In the genomic region with DNA sequence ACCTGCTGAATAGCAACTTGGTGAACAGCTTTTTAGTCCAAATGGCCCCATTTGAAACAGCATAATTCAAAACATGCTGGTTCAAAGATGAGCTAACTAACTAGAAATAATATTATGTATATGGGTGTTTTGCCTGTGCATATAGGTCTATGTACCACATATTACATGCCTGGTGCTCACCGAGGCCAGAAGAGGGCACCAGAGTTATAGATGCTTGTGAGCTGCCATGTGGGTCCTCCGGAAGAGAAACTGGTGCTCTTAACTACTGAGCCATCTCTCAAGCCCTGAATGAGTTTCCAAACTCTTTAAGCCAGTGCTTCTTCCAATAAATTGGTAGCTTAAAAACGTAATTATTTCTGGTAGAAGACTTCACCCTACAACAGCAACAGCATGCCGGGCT, we compare ENCODE assay signal across 8 mouse cellular contexts. TPM values are rescaled to one million over a fixed set of nuclear protein-coding genes. Genes with fewer than 3 reads are reported as not detected.
DNase-seq lines count a peak whose midpoint lies in the region; ATAC-seq and TF ChIP-seq lines count a peak whose summit lies in the region.
"Had no signal": no experiment of that assay in that cellular context is flagged by ENCODE, and none has a peak within 500 bp of the region (broad histone marks: within the 10 kb centered on the region; RNA-seq: fewer than 3 reads in every experiment).

No protein-coding gene starts in this region.

- no peaks in the 10 kb centered on the region for H3K9me3 ChIP-seq in liver, postnatal 0 days (ENCODE audit: low read length)

- TF ChIP-seq EP300 in liver, postnatal 0 days (IDR thresholded peaks at IDR 0.05; ENCODE audit: low read depth), result no peak

- no peaks in the 10 kb centered on the region for H3K4me1 ChIP-seq in liver, postnatal 0 days (ENCODE audit: insufficient read depth)

- no peak for ATAC-seq in liver, postnatal 0 days

- H3K4me2 ChIP-seq in liver, postnatal 0 days (ENCODE audit: low read depth, low read length), result no peak overlapping the region

- 0 out of 2 replicates have a peak, but pooled peaks cover 5% of the 10 kb centered on the region for H3K36me3 ChIP-seq in liver, postnatal 0 days (replicated peaks; ENCODE audit: insufficient read depth, low read length)

- H3K4me3 ChIP-seq in liver, postnatal 0 days (ENCODE audit: low read depth, low read length), result no peak overlapping the region
- H3K4me3 ChIP-seq: erythroblast, embryonic 14.5 days had no signal

- peak; percentile 82 for TF ChIP-seq CTCF in liver, postnatal 0 days (IDR thresholded peaks at IDR 0.05; ENCODE audit: low read depth)

- no peak overlapping the region for H3K27ac ChIP-seq in liver, postnatal 0 days (ENCODE audit: low read depth)

- intact Hi-C loops in left cerebral cortex, postnatal 25 days (cut with DNase I), result loop anchor here (5.0 kb wide), 1 partner anchor 61 kb away; no protein-coding TSS in a partner anchor

- no peaks in the 10 kb centered on the region for H3K27me3 ChIP-seq in liver, postnatal 0 days (ENCODE audit: insufficient read depth, low read length)

- H3K9ac ChIP-seq in liver, postnatal 0 days (replicated peaks), result no peak overlapping the region

- peak; percentile 11 to 37 for DNase-seq in left cerebral cortex, postnatal 25 days (ENCODE audit: low spot score in 2 of 2)
- no peak for DNase-seq in left cerebral cortex, adult 18-20 months (ENCODE audit: low spot score in 2 of 2)
- DNase-seq in MN1 (ENCODE audit: low spot score), result peak; percentile 56
- DNase-seq in c-Kit-positive CD71-positive TER-119-positive erythroid progenitor cells, embryonic 14.5 days (ENCODE audit: low spot score), result peak; percentile 51
- DNase-seq in heart, postnatal 4 days, result peak; percentile 65
- DNase-seq in liver, postnatal 0 days, result peak; percentile 59
- DNase-seq in right cerebral cortex, postnatal 14 days, result peak; percentile 35

- WGBS in liver, postnatal 0 days (ENCODE audit: insufficient replicate concordance), result 53% methylated on average over 4 of the region's 4 CpGs

RNA-seq across cellular contexts. Expression of gene Tmod3, which starts 37.7 kb away (rescaled TPM):
- total RNA-seq in left cerebral cortex, postnatal 25 days (2021), result 10 to 100 TPM; 47.2 to 53.0 TPM
- 10 to 100 TPM; 43.1 to 54.8 TPM for total RNA-seq in left cerebral cortex, adult 18-20 months (2021)
- total RNA-seq in heart, postnatal 4 days (2021), result 100 to 1,000 TPM; 111 to 112 TPM
- 24.9 and 30.6 TPM in 2 replicates for polyA plus RNA-seq in liver, postnatal 0 days (2015; fragmentation: Nextera tagmentation; extraction: Ambion mirVana)

Comparison
In these comparisons a context has a peak if more than half of its experiments do, and no peak if none do; other contexts are left out.
1. DNase-seq: peak in left cerebral cortex, postnatal 25 days (2 of 2), MN1 (single experiment), c-Kit-positive CD71-positive TER-119-positive erythroid progenitor cells, embryonic 14.5 days (single experiment), heart, postnatal 4 days (single experiment), liver, postnatal 0 days (single experiment) and right cerebral cortex, postnatal 14 days (single experiment); none in left cerebral cortex, adult 18-20 months (0 of 2).